Mouse (Mus musculus) testis, adult 2 months (tissue): ENCODE measurements around the gene Cdc42se2.

Source experiments
- CTCF ChIP-seq: fragments of 200-500 bp; IDR thresholded peaks from 2 replicates; pipeline ENCODE4 v1.5.1; 2012; ENCODE audit warnings: low read depth, mild to moderate bottlenecking, inconsistent platforms, low read length, moderate library complexity; ENCODE audit not compliant: control insufficient read depth, insufficient read depth, insufficient replicate concordance
- POLR2A ChIP-seq: fragments of 200-500 bp; IDR thresholded peaks from 2 replicates; pipeline ENCODE4 v1.6.1; 2012; ENCODE audit warnings: low read depth, mild to moderate bottlenecking, inconsistent platforms, low read length, moderate library complexity; ENCODE audit not compliant: control insufficient read depth

- no peak for TF ChIP-seq CTCF
- no peak for TF ChIP-seq POLR2A
These were observed 29.5 kb downstream of the Cdc42se2 start for GRCm38 (mm10) chr11:54757993-54758392.
